Mouse (Mus musculus): ENCODE measurements around the gene Rlf.
"Not testable (repeated sequence)": the region's sequence is repeated elsewhere in the genome, so short reads cannot be mapped to it uniquely, and the experiment has no call there.

Rlf gene

DNA sequence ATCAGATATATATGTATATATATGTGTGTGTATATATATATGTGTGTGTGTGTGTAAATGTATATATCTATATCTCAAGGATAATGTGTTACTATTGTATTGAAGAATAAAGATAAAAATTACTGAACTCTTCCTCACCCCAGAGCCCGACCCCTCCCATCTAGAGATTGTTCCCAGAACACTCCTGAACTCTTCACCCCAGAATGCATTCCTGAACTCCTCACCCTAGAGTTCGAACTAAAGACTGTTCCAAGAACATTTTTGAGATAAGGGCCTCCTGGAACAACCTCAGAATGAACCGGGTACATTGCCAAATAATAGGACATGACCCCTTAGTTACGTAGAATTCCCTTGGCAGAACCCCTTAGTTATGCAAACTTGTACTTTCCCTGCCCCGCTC is 48.2 kb downstream of the Rlf start:
- DNase-seq (ENCODE audit: low spot score in 2 of 2): not testable (repeated sequence)

DNA sequence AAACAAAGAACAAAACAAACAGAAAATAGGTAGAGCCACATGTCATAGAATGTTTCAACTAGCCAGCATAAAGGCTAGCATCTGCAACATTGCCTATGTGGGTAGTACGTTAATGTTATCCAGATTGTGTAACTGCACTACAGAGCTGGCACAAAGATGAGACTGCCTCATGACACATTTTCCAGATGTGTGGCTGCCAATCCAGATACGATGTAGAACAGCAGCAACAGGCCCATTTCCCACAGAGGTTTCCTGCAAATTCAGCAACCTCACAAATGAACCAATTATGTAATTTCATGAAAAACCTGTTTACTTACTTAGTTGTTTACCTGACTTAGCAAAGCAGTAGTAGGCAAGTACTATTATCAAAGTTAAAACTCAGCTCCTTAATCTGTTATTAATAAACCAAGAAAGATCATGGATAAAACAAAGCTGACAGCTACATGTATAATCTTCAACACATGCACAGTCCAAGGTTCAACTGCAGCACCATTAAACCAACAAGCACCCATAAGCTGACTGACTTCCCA is 51.3 kb downstream of the Rlf start:
- no peak for DNase-seq (ENCODE audit: low spot score in 2 of 2)

DNA sequence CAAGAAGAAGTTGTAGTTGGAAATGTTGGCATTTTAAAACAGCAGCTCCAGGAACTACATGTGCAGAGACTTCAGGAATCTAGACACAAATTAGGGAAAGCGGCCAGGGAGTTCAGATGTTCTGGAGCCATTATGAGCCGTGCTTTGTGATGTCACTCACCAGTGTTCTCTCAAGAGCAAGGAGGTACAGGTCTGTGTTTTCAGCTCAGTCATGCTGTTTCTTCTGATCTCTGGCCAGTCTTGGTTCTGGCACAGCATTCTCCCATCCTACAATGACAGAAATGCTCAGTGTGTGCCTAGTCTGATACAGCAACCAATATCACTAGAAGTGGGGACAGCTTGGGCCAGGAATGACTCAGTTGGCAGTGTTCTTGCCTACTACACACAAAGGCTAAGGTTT is 105.8 kb downstream of the Rlf start, which contains the start of gene Tmco2:
Tmco2 (minus strand) TSS at position 101 of the 400 bp plus-strand sequence.
- DNase-seq (ENCODE audit: low spot score in 2 of 2): no peak

DNA sequence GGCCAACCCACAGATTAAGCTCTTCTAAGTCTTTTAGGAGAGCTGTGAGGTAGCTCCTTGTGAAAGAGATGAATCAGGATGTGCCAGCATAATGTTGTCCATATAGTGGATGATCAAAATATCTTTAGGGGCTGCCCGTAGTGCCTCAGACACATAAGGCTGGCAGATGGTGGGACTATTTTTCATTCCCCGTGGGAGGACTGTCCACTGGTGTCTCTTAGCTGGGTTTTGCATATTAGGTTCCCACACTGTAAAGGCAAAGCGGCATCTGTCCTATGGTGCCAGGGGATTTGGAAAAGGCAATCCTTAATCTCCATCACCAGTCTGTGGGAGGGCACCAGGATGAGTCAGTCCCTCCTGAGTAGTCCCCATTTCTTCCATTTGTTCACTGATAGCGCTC is 111.6 kb downstream of the Rlf start:
- peak in 1 of 2 experiments; percentile 50 for DNase-seq (ENCODE audit: low spot score in 2 of 2)

DNA sequence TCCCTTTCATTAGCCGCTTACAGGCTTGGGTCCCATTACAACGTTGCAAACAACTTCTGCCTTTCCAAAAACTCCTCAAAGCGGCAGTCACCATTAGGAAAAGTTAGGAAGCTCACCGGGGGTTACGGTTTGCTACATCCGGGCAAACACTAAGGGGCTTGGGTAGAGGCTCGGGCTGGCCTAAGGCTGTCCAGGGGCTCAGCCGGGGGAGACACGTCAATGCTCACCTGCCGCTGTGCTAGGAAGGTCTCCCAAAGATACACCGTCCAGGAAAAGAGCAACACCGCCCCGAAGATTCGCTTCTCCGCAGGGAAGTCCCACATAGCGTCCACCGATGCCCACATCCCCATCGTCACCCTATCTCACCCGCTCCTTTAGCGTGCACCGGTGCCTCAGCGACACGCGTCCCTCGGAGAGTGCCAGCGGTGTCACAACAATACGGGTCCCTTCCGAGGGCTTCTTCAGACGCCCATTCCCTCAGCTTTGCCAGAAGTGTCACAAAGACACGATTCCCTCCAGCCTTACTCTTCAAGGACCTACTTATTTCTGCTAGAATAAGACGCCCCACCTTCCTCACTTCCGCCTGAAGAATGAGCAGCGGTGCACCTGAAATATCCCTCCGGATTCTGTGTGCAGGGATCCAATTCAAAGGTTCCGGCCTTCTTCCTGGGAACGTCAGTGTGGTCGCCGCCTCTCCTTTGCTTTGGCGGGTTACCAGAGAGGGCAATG is 117.1 kb downstream of the Rlf start, which contains the start of gene Zmpste24:
Zmpste24 (minus strand) TSS at position 592 of the 729 bp plus-strand sequence.
- peak; percentile 93 to 94 for DNase-seq (ENCODE audit: low spot score in 2 of 2)

All from right cerebral cortex, postnatal 10 days (tissue).